Mouse (Mus musculus) bone marrow macrophage, adult 2 months (primary cell): ENCODE measurements at regions not wholly inside any gene's neighbourhood (a gene's known extent, or its start where the extent isn't known, plus 50 kb on each side); places are given as distances from the start of the nearest gene placed in this dataset.

ENCODE experiments used
- CTCF ChIP-seq: IDR thresholded peaks from 2 replicates; pipeline ENCODE4 v1.5.1; 2012; ENCODE audit warnings: low read depth, mild to moderate bottlenecking, low read length, moderate library complexity
- POLR2A ChIP-seq: IDR thresholded peaks from 2 replicates; pipeline ENCODE4 v1.6.1; 2012; ENCODE audit warnings: mild to moderate bottlenecking, low read depth, low read length, borderline replicate concordance

- TF ChIP-seq POLR2A, result no peak
- no peak for TF ChIP-seq CTCF
Observed at GRCm38 (mm10) chr14:53875736-53876135, 378.2 kb downstream of the Dad1 start.
